Mouse (Mus musculus): ENCODE measurements around the gene Slc9a5. TPM values are rescaled to one million over a fixed set of nuclear protein-coding genes. Genes with fewer than 3 reads are reported as not detected.
A peak's percentile ranks its signal among the peaks of the same experiment; 100 is the strongest.

Slc9a5 gene
- polyA plus RNA-seq, 1 experiment from 2014 or later: 5.9 TPM

DNA sequence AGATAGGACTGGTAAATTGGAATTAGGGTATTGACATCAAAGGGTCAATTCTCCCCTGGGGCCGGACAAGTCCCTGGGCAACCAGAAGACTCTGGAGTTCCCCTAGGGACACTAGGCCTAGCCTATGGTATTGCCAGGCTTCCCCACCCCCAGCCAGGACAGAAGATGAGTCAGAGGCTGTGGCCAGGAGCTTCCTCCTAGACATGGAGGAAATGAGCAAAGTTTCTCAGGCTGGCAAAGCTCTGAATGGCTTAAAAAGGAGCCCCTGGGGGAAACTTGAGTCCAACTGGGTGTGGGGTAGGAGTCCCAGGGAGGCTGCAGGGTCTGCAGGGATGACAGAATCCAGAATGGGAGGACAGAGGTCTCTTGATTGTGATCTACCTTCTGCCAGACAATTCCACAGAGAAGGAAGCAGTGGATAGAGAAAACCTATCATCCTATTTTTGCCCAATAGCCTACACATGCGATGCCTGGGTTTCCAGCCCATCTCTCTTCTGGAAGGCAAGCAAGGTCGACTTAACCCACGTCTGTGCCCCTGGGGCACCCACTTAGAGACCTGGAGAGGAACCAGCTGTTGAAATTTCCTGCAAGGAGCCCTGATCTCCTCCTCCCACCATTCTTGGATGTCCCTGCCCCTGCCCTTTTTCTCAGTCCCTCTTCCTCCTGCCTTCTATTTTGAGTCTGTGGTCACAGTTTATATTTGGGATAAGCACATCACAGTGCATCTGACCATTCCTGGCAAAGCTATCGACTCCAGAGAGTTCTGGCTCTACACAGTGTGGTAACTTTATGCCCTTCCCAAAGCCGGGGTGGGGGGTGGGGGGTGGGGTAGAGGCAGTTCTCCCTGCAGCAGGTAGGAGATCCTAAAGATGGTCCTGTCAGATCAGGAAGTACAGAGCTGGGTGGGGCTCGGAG lies 3.3 kb upstream of the Slc9a5 start:
- no peak overlapping the region for H3K9ac ChIP-seq
- WGBS: 38% methylated on average over 7 of the region's 7 CpGs
- H3K27ac ChIP-seq: 0 out of 2 replicates have a peak overlapping the region, but pooled peaks have one; percentile 82
- H3K4me1 ChIP-seq: peaks cover 29% of the 10 kb centered on the region
- H3K27me3 ChIP-seq: no peaks in the 10 kb centered on the region
- ATAC-seq (ENCODE audit: insufficient number of reproducible peaks, insufficient read depth, low FRiP score, low TSS enrichment): no peak
- H3K9me3 ChIP-seq: no peaks in the 10 kb centered on the region
- peak overlapping the region; percentile 90; the same call in 1 of the 2 replicates for H3K4me2 ChIP-seq (replicated peaks)
- H3K36me3 ChIP-seq: no peaks in the 10 kb centered on the region
- no peak overlapping the region; the same call in 1 of the 2 replicates for H3K4me3 ChIP-seq

DNA sequence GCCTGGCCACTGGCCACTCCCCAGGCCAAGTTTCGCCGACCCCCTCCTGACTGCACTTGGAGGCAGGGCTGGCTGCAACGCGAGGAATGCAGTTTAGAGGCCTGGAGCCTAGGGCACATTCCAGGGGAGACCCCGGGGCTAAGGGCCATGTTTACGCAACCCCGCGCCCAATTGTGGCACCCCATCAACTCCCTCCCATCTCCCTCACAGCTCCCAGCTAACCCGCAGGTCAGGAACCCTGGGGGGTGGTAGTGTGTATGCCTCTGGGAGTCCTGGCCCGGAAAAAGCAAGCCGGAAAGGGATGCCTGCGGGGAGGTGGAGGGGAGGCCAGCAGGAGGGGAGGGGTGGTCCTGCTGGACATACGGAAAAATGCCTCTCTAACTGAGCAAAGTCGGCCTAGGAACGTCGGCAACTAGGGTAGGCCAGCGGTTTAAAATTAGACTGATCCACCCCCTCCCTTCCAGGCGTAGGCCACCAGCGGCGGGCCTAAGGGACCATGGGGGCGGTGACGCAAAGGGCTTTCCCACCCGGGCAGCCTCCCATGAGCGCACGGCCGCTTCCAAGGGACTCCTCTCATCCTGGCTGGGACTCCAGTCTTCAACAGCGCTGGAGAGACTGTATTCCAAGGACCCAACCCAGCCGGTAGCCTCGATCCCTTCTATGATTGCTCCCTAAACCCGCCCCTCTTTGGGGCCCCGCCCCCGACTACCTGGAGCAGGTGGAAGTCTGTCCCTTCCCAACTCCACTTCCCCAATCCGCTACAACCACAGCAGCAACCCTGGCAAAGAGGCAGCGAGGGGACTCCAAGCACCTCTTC lies 1.8 kb upstream of the Slc9a5 start:
- Histone ChIP-seq H3K27ac (peak overlapping the region; percentile 82), H3K4me2 (replicated peaks) (peak overlapping the region; percentile 90), H3K9me3 (no peaks in the 10 kb centered on the region), H3K4me3 (peak overlapping the region; percentile 75), H3K36me3 (no peaks in the 10 kb centered on the region), H3K4me1 (peaks cover 38% of the 10 kb centered on the region), H3K9ac (peak overlapping the region; percentile 63), H3K27me3 (no peaks in the 10 kb centered on the region)
- ATAC-seq (ENCODE audit: insufficient number of reproducible peaks, insufficient read depth, low FRiP score, low TSS enrichment): peak; percentile 16
- 1% methylated on average over 34 of the region's 34 CpGs for WGBS

DNA sequence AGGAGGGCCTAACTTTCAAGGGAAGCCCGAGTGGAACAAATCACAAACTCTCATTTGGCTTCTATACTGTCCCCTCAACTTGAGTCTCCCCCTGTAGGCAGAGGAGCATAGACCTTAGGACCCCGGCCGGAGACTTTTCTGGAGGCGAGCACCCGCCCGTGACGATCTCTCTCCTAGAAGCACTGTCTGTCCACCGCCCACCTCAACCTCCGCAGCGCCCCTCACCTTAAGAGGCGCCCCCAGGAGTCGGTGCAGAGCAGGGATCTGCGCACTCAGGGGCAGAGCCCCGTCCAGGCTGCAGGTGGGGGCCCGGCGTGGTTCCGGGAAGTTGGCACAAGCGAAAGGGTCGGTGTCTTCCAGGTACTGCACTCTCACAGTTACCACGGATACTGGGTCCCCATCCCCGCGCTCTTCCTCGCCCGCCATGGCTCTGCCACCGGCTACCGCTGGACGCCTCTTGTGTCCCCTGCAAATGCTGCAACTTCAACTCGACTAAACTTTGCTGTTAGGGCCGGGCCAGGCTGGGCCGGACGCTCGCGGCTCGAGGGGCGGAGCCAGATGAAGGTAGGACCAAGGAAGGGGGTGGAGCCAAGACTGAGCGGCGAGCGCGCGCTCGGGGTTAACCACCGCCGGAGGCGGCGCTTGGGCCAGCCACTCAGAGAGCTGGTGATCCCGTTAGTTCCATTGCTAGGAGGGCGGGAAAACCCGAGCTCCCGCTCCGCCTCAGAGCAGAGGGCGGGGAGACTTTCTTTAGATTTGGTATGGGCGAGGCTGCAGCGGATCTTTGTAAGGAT lies 1.0 kb upstream of the Slc9a5 start, which contains the start of gene Fhod1:
Fhod1 (minus strand) TSS at position 526 of the 794 bp plus-strand sequence.
- peak within 1 kb of the TSS; percentile 78 for H3K9ac ChIP-seq
- peak within 1 kb of the TSS; percentile 75 for H3K4me3 ChIP-seq
- H3K4me2 ChIP-seq (replicated peaks): peak within 1 kb of the TSS; percentile 90
- WGBS: under 1% methylated on average over 53 of the region's 53 CpGs
- peak; percentile 78 for ATAC-seq (ENCODE audit: insufficient number of reproducible peaks, insufficient read depth, low FRiP score, low TSS enrichment)
- no peaks in the 10 kb centered on the region for H3K27me3 ChIP-seq
- peak within 1 kb of the TSS; percentile 82 for H3K27ac ChIP-seq
- no peaks in the 10 kb centered on the region for H3K36me3 ChIP-seq
- peaks cover 38% of the 10 kb centered on the region for H3K4me1 ChIP-seq
- no peaks in the 10 kb centered on the region for H3K9me3 ChIP-seq

DNA sequence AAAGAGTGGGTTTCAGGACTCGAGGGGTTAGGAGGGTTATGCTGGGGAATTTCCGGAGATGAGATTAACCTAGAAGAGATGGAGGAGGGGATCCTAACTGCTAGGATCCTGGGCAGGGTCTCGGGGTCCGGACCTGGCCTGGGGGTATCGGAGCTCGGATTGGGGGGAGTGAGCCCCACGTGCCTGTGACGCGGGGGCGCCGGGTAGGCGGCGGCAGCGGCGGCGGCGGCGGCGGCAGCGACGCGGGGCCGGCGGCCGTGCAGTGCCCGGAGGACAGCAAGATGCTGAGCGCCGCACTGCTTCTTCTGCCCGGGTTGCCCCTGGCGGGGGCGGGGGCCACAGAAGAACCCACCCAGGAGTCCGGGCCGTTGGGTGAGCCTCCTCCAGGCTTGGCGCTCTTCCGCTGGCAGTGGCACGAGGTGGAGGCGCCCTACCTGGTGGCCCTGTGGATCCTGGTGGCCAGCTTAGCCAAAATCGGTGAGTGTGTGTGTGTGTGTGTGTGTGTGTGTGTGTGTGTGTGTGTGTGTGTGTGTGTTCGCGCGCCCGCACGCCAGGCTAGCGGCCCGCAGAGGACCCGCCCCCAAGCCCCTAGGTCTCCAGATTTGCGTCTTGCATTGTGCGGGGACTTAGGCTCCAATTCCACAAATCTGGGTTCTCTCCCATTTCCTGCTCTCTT lies 591 bp downstream of the Slc9a5 start:
- H3K9ac ChIP-seq: peak overlapping the region; percentile 78
- H3K27me3 ChIP-seq: no peaks in the 10 kb centered on the region
- H3K4me1 ChIP-seq: peaks cover 38% of the 10 kb centered on the region
- H3K9me3 ChIP-seq: no peaks in the 10 kb centered on the region
- H3K27ac ChIP-seq: peak overlapping the region; percentile 74
- ATAC-seq (ENCODE audit: insufficient number of reproducible peaks, insufficient read depth, low FRiP score, low TSS enrichment): no peak
- peaks cover 4% of the 10 kb centered on the region; the same call in 1 of the 2 replicates for H3K36me3 ChIP-seq
- H3K4me2 ChIP-seq (replicated peaks): peak overlapping the region; percentile 90
- WGBS: 2% methylated on average over 31 of the region's 48 CpGs
- H3K4me3 ChIP-seq: peak overlapping the region; percentile 75

DNA sequence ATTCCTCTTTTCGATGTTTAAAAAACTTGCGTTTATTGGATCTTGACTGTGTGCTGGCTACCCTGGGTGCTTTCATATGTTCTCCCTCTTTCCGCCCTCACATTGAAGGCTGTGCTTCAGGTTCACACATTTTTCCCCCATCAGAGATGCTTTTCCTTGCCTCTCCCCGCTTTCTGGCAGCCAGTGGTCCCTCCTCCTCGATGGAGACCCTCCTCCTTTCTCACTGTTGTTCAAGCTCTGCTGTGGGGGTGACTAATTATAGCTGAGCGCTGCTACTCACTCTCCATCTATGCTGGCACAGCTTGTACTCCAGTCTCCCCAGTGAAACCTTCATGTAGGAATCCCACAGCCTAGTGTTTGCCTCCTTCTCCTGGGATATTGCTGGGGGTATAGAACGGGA lies 1.5 kb downstream of the Slc9a5 start:
- H3K27ac ChIP-seq: no peak overlapping the region
- no peaks in the 10 kb centered on the region for H3K27me3 ChIP-seq
- H3K4me2 ChIP-seq (replicated peaks): peak overlapping the region; percentile 90
- H3K36me3 ChIP-seq: peaks cover 4% of the 10 kb centered on the region; the same call in 1 of the 2 replicates
- peaks cover 36% of the 10 kb centered on the region for H3K4me1 ChIP-seq
- no peak for ATAC-seq (ENCODE audit: insufficient number of reproducible peaks, insufficient read depth, low FRiP score, low TSS enrichment)
- WGBS: 39% methylated on average over 7 of the region's 7 CpGs
- no peaks in the 10 kb centered on the region for H3K9me3 ChIP-seq
- H3K9ac ChIP-seq: no peak overlapping the region; the same call in 1 of the 2 replicates
- peak overlapping the region; percentile 75 for H3K4me3 ChIP-seq

DNA sequence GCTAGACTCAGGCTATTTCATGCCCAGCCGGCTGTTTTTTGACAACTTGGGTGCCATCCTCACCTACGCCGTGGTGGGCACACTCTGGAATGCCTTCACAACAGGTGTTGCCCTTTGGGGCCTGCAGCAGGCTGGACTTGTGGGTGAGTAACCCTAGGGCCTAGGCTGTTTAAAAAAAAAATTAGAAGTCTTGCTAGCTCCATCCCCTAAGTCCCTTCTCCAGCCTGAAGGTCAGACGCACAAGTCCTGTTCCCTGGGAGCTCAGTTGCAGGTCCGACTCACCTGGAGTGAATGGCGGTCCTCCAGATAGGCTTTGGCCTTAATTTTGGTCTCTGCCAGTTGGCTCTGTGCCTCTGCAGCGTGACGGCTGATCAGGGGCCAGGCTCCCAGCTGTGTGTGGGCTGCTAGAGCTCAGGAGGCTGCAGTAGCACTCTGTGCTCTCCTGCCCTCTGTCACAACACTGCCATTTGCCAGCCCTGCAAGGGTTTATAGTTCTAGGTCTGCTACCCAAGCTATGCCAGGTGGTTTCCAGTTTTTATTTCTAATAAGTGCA lies 5.0 kb downstream of the Slc9a5 start:
- H3K4me3 ChIP-seq: no peak overlapping the region
- WGBS: 79% methylated on average over 8 of the region's 8 CpGs
- H3K36me3 ChIP-seq: peaks cover 10% of the 10 kb centered on the region; the same call in 1 of the 2 replicates
- no peaks in the 10 kb centered on the region for H3K9me3 ChIP-seq
- no peak overlapping the region for H3K27ac ChIP-seq
- no peaks in the 10 kb centered on the region for H3K27me3 ChIP-seq
- no peak overlapping the region for H3K9ac ChIP-seq
- H3K4me1 ChIP-seq: peaks cover 20% of the 10 kb centered on the region
- H3K4me2 ChIP-seq (replicated peaks): no peak overlapping the region
- no peak for ATAC-seq (ENCODE audit: insufficient number of reproducible peaks, insufficient read depth, low FRiP score, low TSS enrichment)

DNA sequence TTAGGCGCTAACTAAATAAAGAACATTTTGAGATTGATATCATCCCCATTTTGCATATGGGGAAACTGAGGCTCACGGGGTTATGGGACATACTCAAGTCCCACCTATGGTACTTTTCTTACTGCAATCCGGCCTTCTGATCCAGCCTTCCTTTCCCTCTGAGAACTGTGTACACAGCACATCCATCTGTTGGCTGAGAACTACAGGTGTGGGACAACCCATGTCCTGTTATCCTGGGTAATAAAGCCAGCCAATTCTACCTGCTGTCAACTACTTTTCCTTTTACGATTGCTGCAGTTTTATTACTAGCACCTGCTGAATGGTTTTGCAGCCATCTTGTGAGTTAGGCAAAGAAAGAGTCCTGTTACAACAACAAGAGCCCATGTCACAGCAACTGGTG lies 5.9 kb downstream of the Slc9a5 start:
- H3K4me2 ChIP-seq (replicated peaks): no peak overlapping the region
- no peak overlapping the region for H3K4me3 ChIP-seq
- H3K4me1 ChIP-seq: peaks cover 17% of the 10 kb centered on the region
- H3K9ac ChIP-seq: no peak overlapping the region
- H3K27me3 ChIP-seq: no peaks in the 10 kb centered on the region
- no peak for ATAC-seq (ENCODE audit: insufficient number of reproducible peaks, insufficient read depth, low FRiP score, low TSS enrichment)
- WGBS: 83% methylated on average over 4 of the region's 4 CpGs
- H3K36me3 ChIP-seq: peaks cover 13% of the 10 kb centered on the region; the same call in 1 of the 2 replicates
- H3K27ac ChIP-seq: no peak overlapping the region
- H3K9me3 ChIP-seq: no peaks in the 10 kb centered on the region

DNA sequence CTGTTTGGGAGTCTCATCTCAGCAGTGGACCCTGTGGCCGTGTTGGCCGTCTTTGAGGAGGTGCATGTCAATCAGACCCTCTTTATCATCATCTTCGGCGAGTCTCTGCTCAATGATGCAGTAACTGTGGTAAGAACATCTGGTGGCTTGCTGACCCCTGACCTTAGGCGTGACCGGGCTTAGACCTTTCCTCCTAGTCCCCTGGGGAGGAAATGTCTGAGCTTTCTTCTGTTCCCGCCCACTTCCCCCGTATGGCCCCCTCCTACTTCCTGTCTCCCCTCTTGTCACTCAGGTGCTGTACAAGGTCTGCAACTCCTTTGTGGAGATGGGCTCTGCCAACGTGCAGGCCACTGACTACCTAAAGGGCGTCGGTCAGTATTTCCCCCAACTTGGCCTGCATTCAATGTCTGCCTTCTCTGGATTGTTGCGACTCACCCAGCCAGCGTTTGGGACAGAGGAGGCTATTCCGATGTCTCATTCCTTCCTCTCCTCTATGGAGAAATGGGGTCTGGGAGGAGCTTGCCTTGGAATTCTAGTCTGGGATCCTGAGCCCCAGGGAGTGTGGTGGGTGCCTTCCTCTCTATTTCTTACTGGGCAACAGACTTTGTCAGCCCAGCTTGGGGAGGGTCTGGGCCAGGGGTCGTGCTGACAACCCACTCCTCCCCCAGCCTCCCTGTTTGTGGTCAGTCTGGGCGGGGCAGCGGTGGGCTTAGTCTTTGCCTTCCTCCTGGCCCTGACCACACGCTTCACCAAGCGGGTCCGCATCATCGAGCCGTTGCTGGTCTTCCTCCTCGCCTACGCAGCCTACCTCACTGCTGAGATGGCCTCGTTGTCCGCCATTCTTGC lies 6.8 kb downstream of the Slc9a5 start:
- Histone ChIP-seq H3K4me2 (replicated peaks) (no peak overlapping the region), H3K27me3 (no peaks in the 10 kb centered on the region), H3K27ac (no peak overlapping the region), H3K4me1 (peaks cover 12% of the 10 kb centered on the region), H3K4me3 (no peak overlapping the region), H3K9ac (no peak overlapping the region), H3K36me3 (peaks cover 13% of the 10 kb centered on the region; the same call in 1 of the 2 replicates), H3K9me3 (no peaks in the 10 kb centered on the region)
- WGBS: 56% methylated on average over 26 of the region's 26 CpGs
- no peak for ATAC-seq (ENCODE audit: insufficient number of reproducible peaks, insufficient read depth, low FRiP score, low TSS enrichment)

DNA sequence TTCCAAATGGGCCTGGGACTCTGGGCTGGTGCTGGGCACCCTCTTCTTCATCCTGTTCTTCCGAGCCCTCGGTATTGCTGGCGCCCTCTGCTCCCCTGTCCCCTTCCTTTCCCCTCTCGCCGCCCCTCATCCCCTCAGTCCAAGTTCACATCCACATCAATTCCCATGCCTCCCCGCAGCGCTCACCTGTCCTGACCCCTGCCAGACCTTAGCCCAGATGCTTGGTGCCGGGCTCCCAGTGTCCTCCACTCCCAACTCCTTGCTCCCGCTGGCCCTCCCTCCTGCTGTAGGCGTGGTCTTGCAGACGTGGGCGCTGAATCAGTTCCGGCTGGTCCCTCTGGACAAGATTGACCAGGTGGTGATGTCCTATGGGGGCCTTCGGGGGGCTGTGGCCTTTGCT lies 8.0 kb downstream of the Slc9a5 start:
- Histone ChIP-seq H3K4me1 (0 out of 2 replicates have a peak, but pooled peaks cover 3% of the 10 kb centered on the region), H3K9me3 (no peaks in the 10 kb centered on the region), H3K4me2 (replicated peaks) (no peak overlapping the region), H3K4me3 (no peak overlapping the region), H3K27me3 (no peaks in the 10 kb centered on the region), H3K9ac (no peak overlapping the region), H3K27ac (no peak overlapping the region), H3K36me3 (peaks cover 13% of the 10 kb centered on the region; the same call in 1 of the 2 replicates)
- ATAC-seq (ENCODE audit: insufficient number of reproducible peaks, insufficient read depth, low FRiP score, low TSS enrichment): no peak
- 82% methylated on average over 14 of the region's 14 CpGs for WGBS

DNA sequence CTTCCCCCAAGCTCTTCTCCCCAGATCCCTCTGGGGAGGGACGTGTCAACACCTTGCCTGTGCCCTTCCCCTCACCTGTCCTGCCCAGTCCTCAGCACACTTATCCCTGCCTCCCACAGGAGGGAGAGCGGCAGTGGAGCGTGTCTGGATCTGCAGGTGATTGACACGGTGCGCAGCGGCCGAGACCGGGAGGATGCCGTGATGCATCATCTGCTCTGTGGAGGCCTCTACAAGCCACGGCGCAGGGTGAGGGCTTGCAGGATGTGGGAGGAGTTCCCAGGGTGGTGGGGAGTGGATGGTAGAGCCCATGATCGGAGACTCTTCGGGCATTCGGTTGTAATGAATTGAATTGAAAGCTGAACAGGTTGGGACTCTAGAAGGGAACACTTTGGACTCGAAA lies 10.6 kb downstream of the Slc9a5 start:
- 0 out of 2 replicates have a peak overlapping the region, but pooled peaks have one; percentile 24 for H3K9ac ChIP-seq
- no peak for ATAC-seq (ENCODE audit: insufficient number of reproducible peaks, insufficient read depth, low FRiP score, low TSS enrichment)

More for the DNA sequence above, 10.6 kb downstream of the Slc9a5 start:
- H3K27ac ChIP-seq: no peak overlapping the region
- H3K4me2 ChIP-seq (replicated peaks): no peak overlapping the region
- H3K4me3 ChIP-seq: no peak overlapping the region
- no peaks in the 10 kb centered on the region for H3K27me3 ChIP-seq
- 0 out of 2 replicates have a peak, but pooled peaks cover 3% of the 10 kb centered on the region for H3K4me1 ChIP-seq
- peaks cover 18% of the 10 kb centered on the region for H3K36me3 ChIP-seq
- H3K9me3 ChIP-seq: no peaks in the 10 kb centered on the region
- WGBS: 70% methylated on average over 15 of the region's 15 CpGs

Measured in embryonic facial prominence, embryonic 12.5 days (tissue).